Mouse (Mus musculus) intestine, postnatal 0 days (tissue): Measurements from ENCODE around the gene Arhgap32. TPM values are rescaled to one million over a fixed set of nuclear protein-coding genes. Genes with fewer than 3 reads are reported as not detected.

Experiments
- ATAC-seq: fragments of 200-750 bp; cut with Nextera tagmentation; 2 replicates; pipeline ENCODE4 v1.8.0; 2017; ENCODE audit warnings: mild to moderate bottlenecking, moderate TSS enrichment, moderate library complexity
- H3K27ac ChIP-seq: fragments of 300-500 bp; sonication (generic); 2 replicates; pipeline ENCODE4 v1.5.1; 2014; ENCODE audit warnings: mild to moderate bottlenecking, low read depth, low read length, moderate library complexity
- H3K27me3 ChIP-seq: fragments of 300-500 bp; sonication (generic); replicated peaks from 2 replicates; pipeline ENCODE4 v1.6.1; 2014; ENCODE audit warnings: low read length, mixed read lengths; ENCODE audit not compliant: control insufficient read depth, insufficient read depth
- H3K36me3 ChIP-seq: fragments of 300-500 bp; sonication (generic); 2 replicates; pipeline ENCODE4 v1.6.1; 2014; ENCODE audit warnings: mild to moderate bottlenecking, moderate library complexity; ENCODE audit not compliant: control insufficient read depth, insufficient read depth
- H3K4me1 ChIP-seq: fragments of 300-500 bp; sonication (generic); replicated peaks from 2 replicates; pipeline ENCODE4 v1.6.1; 2014; ENCODE audit warnings: antibody characterized with exemption, low read length, mixed read lengths; ENCODE audit not compliant: control insufficient read depth, insufficient read depth
- H3K4me2 ChIP-seq: fragments of 300-500 bp; sonication (generic); replicated peaks from 2 replicates; pipeline ENCODE4 v1.6.1; 2014; ENCODE audit warnings: low read depth, mild to moderate bottlenecking, moderate library complexity
- H3K4me3 ChIP-seq: fragments of 300-500 bp; sonication (generic); 2 replicates; pipeline ENCODE4 v1.5.1; 2014; ENCODE audit warnings: low read depth, low read length
- H3K9ac ChIP-seq: fragments of 300-500 bp; sonication (generic); 2 replicates; pipeline ENCODE4 v1.6.1; 2014; ENCODE audit warnings: mild to moderate bottlenecking, low read depth, low read length
- H3K9me3 ChIP-seq: fragments of 300-500 bp; sonication (generic); 2 replicates; pipeline ENCODE4 v1.6.1; 2016; ENCODE audit warnings: mixed run types; ENCODE audit not compliant: control insufficient read depth
- CTCF ChIP-seq: sonication (generic); IDR thresholded peaks from 2 replicates; pipeline ENCODE4 v1.5.1; 2016; ENCODE audit warnings: low read depth, mild to moderate bottlenecking, control low read depth, antibody characterized with exemption, moderate library complexity
- WGBS: fragments of 180-500 bp; shearing (Covaris S2); extraction: QIAGEN DNeasy Blood & Tissue Kit; methylation state at CpG from one replicate; pipeline ENCODE4 v1.1.7; 2014; 5-methylcytosine and 5-hydroxymethylcytosine counted together
- polyA plus RNA-seq: library from polyadenylated mRNA; unstranded; fragments of >200 nt; fragmentation: Nextera tagmentation; extraction: Ambion mirVana; gene quantifications from 2 replicates; pipeline ENCODE4 v1.2.1, GENCODE M21; 2015

The Arhgap32 gene
- polyA plus RNA-seq, 1 experiment from 2014 or later, result 18.1 TPM

DNA sequence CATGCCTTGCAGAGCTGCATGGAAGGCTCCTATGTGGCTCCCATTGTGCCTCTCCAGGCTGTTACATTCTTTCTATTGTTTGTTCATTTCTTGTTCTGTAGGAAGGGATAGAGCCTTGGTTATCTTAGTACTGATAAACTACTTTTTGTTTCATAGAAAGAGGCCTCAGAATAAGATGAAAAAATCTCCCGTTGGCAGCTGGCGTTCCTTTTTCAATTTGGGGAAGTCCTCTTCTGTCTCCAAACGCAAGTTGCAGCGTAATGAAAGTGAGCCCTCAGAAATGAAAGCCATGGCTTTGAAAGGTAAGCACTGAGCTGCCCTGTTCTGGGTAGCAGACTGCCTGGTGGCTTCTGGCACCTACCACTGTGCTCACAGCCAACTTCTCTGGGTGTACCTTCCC lies 134.6 kb downstream of the Arhgap32 start:
- Histone ChIP-seq H3K4me1 (no peaks in the 10 kb centered on the region), H3K9ac (no peak overlapping the region), H3K27ac (no peak overlapping the region; the same call in 1 of the 2 replicates), H3K4me3 (no peak overlapping the region), H3K4me2 (no peak overlapping the region), H3K36me3 (peaks cover 85% of the 10 kb centered on the region), H3K9me3 (no peaks in the 10 kb centered on the region), H3K27me3 (no peaks in the 10 kb centered on the region)
- no peak for ATAC-seq
- no peak for TF ChIP-seq CTCF
- 82% methylated on average over 4 of the region's 4 CpGs for WGBS

GRCm38 (mm10) chr9:32253721-32254120 lies 137.8 kb downstream of the Arhgap32 start:
- no peaks in the 10 kb centered on the region for H3K9me3 ChIP-seq
- H3K36me3 ChIP-seq, result peaks cover 91% of the 10 kb centered on the region
- no peak overlapping the region for H3K27ac ChIP-seq
- ATAC-seq, result no peak
- H3K4me1 ChIP-seq, result no peaks in the 10 kb centered on the region
- TF ChIP-seq CTCF, result no peak
- no peaks in the 10 kb centered on the region for H3K27me3 ChIP-seq
- no peak overlapping the region for H3K4me2 ChIP-seq
- no peak overlapping the region for H3K9ac ChIP-seq
- 81% methylated on average over 4 of the region's 4 CpGs for WGBS
- no peak overlapping the region for H3K4me3 ChIP-seq

GRCm38 (mm10) chr9:32257365-32257764 lies 141.4 kb downstream of the Arhgap32 start:
- no peak overlapping the region for H3K4me3 ChIP-seq
- no peaks in the 10 kb centered on the region for H3K9me3 ChIP-seq
- H3K36me3 ChIP-seq, result peaks cover 94% of the 10 kb centered on the region
- ATAC-seq, result no peak
- WGBS, result 89% methylated on average over 8 of the region's 8 CpGs
- TF ChIP-seq CTCF, result no peak
- no peak overlapping the region for H3K4me2 ChIP-seq
- no peaks in the 10 kb centered on the region for H3K27me3 ChIP-seq
- H3K27ac ChIP-seq, result peak overlapping the region; percentile 35; the same call in 1 of the 2 replicates
- no peaks in the 10 kb centered on the region for H3K4me1 ChIP-seq
- no peak overlapping the region for H3K9ac ChIP-seq

DNA sequence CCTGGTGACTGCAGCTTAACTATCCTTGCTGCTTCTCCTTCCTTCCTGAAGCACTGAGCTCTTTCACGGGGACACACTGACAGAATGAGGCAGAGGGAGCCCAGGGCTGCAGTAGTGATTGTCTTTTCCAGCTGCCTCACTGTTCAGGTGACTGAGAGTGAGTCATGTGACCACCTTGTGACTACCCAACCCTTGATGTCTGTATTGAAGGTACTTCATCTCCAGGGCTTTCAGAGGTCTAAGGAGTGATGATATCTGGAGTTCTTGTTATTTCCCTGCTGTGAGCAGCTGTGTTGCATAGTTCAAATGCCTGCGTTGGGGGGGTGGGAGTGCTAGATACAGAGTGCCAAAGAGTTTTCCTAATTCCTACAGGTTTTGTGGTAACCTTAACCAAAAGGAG lies 141.9 kb downstream of the Arhgap32 start:
- Histone ChIP-seq H3K9me3 (no peaks in the 10 kb centered on the region), H3K4me2 (no peak overlapping the region), H3K4me3 (no peak overlapping the region), H3K9ac (no peak overlapping the region), H3K4me1 (no peaks in the 10 kb centered on the region), H3K27me3 (no peaks in the 10 kb centered on the region), H3K27ac (peak overlapping the region; percentile 35; the same call in 1 of the 2 replicates), H3K36me3 (peaks cover 92% of the 10 kb centered on the region)
- 64% methylated on average over 2 of the region's 2 CpGs for WGBS
- TF ChIP-seq CTCF, result no peak
- ATAC-seq, result 0 out of 2 replicates have a peak, but pooled peaks have one; percentile 33

DNA sequence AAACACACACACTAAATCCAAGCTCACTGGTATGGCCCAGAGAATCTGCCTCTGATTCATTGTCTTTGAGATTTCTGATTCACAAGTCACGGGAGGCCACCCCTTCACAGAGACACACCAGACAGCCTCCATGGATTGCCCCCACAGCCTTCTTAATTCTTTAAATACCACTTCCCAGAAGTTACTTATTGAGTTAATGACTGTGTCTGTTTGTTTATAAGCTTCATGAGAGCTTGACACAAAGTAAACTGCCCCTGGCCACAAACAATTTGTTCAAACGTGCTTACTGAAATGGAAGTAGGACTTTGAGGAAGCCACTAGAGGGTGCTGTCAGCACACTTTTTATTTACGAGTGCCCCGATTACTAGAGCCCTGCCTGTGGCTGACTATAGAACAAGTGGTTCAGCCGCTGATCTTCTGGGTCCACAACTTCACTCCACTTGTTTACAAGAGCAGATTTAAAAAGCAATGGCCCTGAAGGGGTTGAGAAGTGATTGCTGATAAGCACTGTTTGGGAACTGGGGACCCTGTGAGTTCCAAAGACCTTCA lies 156.0 kb downstream of the Arhgap32 start:
- no peak overlapping the region for H3K4me2 ChIP-seq
- WGBS, result 12% methylated on average over 5 of the region's 5 CpGs
- H3K36me3 ChIP-seq, result no peaks in the 10 kb centered on the region
- peak; percentile 86 for TF ChIP-seq CTCF
- H3K27me3 ChIP-seq, result no peaks in the 10 kb centered on the region
- no peak overlapping the region for H3K9ac ChIP-seq
- no peak overlapping the region for H3K4me3 ChIP-seq
- H3K27ac ChIP-seq, result no peak overlapping the region
- H3K4me1 ChIP-seq, result no peaks in the 10 kb centered on the region
- no peaks in the 10 kb centered on the region for H3K9me3 ChIP-seq
- no peak for ATAC-seq

- H3K9ac ChIP-seq, result no peak overlapping the region
- no peaks in the 10 kb centered on the region for H3K36me3 ChIP-seq
- no peak for TF ChIP-seq CTCF
- no peaks in the 10 kb centered on the region for H3K9me3 ChIP-seq
- ATAC-seq, result no peak
- H3K4me1 ChIP-seq, result no peaks in the 10 kb centered on the region
- WGBS, result 90% methylated on average over 5 of the region's 5 CpGs
- H3K27me3 ChIP-seq, result no peaks in the 10 kb centered on the region
- no peak overlapping the region for H3K27ac ChIP-seq
- H3K4me3 ChIP-seq, result no peak overlapping the region
- H3K4me2 ChIP-seq, result no peak overlapping the region
These were observed 162.1 kb downstream of the Arhgap32 start for GRCm38 (mm10) chr9:32278052-32278451.

- H3K9ac ChIP-seq, result no peak overlapping the region
- peak; percentile 77 for ATAC-seq
- no peaks in the 10 kb centered on the region for H3K4me1 ChIP-seq
- H3K4me3 ChIP-seq, result no peak overlapping the region
- 33% methylated on average over 3 of the region's 3 CpGs for WGBS
- H3K27me3 ChIP-seq, result no peaks in the 10 kb centered on the region
- no peaks in the 10 kb centered on the region for H3K9me3 ChIP-seq
- no peak overlapping the region for H3K4me2 ChIP-seq
- no peaks in the 10 kb centered on the region for H3K36me3 ChIP-seq
- no peak overlapping the region for H3K27ac ChIP-seq
- no peak for TF ChIP-seq CTCF
These were observed 163.9 kb downstream of the Arhgap32 start for GRCm38 (mm10) chr9:32279789-32280188.
